Mouse (Mus musculus) bone marrow, adult 2 months (tissue): ENCODE results near the gene Cirbp. TPM values are rescaled to one million over a fixed set of nuclear protein-coding genes. Genes with fewer than 3 reads are reported as not detected.
"Not testable (repeated sequence)": the region's sequence is repeated elsewhere in the genome, so short reads cannot be mapped to it uniquely, and the experiment has no call there.

Experiments
- H3K27ac ChIP-seq: fragments of 200-500 bp; 2 replicates; pipeline ENCODE4 v1.5.1; 2012; ENCODE audit warnings: low read depth, mild to moderate bottlenecking, control low read depth, inconsistent platforms, low read length; ENCODE audit not compliant: control insufficient read depth, poor library complexity, insufficient read depth
- H3K4me1 ChIP-seq: fragments of 200-500 bp; 2 replicates; pipeline ENCODE4 v1.6.1; 2011; ENCODE audit warnings: low read length; ENCODE audit not compliant: control insufficient read depth, insufficient read depth
- H3K4me3 ChIP-seq: fragments of 200-500 bp; replicated peaks from 2 replicates; pipeline ENCODE3; 2011; ENCODE audit warnings: mild to moderate bottlenecking, low read depth, low read length, control low read depth; ENCODE audit not compliant: control insufficient read depth
- CTCF ChIP-seq: fragments of 200-500 bp; IDR thresholded peaks from 2 replicates; pipeline ENCODE4 v1.5.1; 2011; ENCODE audit warnings: low read length, control low read depth; ENCODE audit not compliant: control insufficient read depth, insufficient read depth
- POLR2A ChIP-seq: fragments of 200-500 bp; IDR thresholded peaks from 2 replicates; pipeline ENCODE4 v1.6.1; 2011; ENCODE audit warnings: low read depth, mild to moderate bottlenecking, control low read depth, low read length, borderline replicate concordance; ENCODE audit not compliant: control insufficient read depth
- WGBS: fragments of 180-500 bp; shearing (Covaris S2); methylation state at CpG from one replicate; pipeline ENCODE4 v1.1.7; 2018; 5-methylcytosine and 5-hydroxymethylcytosine counted together
- polyA plus RNA-seq: library from polyadenylated mRNA; stranded (reverse); fragments of >200 nt; gene quantifications from 2 replicates; pipeline ENCODE4 v1.2.4, GENCODE M21; 2011; ENCODE audit warnings: low replicate concordance; ENCODE audit not compliant: missing spikeins, insufficient read depth, insufficient read length

The Cirbp gene
- polyA plus RNA-seq, 1 experiment = 277 TPM

DNA sequence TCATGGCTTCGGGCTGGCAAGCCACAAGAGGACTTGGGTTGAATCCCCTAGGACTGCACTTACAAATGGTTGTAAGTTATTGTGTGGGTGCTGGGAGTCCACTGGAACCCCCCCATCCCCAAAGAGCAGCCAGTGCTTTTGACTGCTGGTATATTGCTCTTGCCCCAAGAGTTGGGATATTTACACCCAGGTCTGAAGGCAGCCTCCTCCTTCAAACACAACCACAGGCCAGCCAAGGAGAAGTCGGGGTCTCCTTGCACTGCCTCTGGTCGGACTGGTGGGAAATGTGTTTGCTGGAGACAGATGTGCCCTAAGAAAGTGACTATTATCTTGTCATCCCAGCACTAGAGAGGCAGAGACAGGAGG, 3.6 kb upstream of the Cirbp start:
- TF ChIP-seq CTCF (no peak), POLR2A (no peak)
- WGBS = 74% methylated on average over 3 of the region's 3 CpGs
- Histone ChIP-seq H3K4me3 (no peak overlapping the region), H3K27ac (peak overlapping the region; percentile 42), H3K4me1 (peaks cover 27% of the 10 kb centered on the region)

DNA sequence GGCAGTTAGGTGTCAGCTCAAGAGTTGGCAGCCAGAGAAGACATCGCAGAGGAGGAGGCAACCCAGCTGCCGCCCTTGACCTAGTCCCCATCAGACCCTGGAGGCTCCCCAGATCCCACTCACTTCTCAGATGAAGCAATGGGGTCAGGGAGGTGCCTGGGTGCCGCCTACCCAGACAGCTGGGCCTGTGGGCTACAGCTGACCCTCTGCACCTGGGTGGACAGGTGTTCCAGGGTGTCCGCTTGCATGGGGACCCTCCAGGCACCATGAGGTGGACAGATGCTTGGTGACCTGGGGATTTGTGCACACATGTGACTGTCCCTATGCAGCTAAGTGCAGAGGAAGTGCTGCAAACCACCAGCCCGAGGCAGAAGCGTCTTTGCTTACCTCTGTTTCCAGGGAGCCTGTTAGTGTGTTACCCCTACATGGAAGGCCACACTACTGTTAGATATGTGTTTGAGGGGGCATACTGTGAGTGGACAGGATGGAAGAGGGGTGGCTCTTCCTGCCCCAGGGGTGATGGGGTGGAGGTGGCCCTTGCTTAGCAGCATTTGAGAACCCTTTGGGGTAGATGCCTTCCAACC, 3.0 kb upstream of the Cirbp start:
- WGBS = 54% methylated on average over 6 of the region's 6 CpGs
- peak overlapping the region; percentile 42; the same call in 1 of the 2 replicates for H3K27ac ChIP-seq
- TF ChIP-seq POLR2A (no peak), CTCF (no peak)
- H3K4me1 ChIP-seq = peaks cover 27% of the 10 kb centered on the region
- H3K4me3 ChIP-seq = no peak overlapping the region

DNA sequence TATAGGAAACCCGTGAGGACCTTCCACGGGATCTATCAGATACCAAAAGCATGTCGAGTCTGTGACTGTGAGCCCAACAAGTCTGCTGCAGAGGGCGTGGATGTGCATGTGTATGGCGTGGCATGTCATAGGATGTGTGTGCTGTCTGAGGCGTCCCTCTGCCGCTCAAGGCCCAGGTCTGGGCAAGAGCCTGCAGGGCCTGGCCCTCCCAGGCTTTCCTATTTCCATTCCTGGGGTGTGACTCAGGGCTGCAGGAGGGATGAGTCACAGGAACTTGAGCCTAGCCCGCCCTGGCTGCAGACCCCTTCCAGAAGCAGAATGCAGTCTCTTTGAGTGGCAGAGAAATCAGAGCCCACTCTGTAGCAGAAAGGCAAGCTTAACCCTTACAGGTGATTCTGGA, 2.1 kb upstream of the Cirbp start:
- no peak for TF ChIP-seq POLR2A
- no peak for TF ChIP-seq CTCF
- Histone ChIP-seq H3K4me1 (peaks cover 27% of the 10 kb centered on the region), H3K4me3 (no peak overlapping the region), H3K27ac (no peak overlapping the region)
- WGBS = 85% methylated on average over 8 of the region's 8 CpGs

DNA sequence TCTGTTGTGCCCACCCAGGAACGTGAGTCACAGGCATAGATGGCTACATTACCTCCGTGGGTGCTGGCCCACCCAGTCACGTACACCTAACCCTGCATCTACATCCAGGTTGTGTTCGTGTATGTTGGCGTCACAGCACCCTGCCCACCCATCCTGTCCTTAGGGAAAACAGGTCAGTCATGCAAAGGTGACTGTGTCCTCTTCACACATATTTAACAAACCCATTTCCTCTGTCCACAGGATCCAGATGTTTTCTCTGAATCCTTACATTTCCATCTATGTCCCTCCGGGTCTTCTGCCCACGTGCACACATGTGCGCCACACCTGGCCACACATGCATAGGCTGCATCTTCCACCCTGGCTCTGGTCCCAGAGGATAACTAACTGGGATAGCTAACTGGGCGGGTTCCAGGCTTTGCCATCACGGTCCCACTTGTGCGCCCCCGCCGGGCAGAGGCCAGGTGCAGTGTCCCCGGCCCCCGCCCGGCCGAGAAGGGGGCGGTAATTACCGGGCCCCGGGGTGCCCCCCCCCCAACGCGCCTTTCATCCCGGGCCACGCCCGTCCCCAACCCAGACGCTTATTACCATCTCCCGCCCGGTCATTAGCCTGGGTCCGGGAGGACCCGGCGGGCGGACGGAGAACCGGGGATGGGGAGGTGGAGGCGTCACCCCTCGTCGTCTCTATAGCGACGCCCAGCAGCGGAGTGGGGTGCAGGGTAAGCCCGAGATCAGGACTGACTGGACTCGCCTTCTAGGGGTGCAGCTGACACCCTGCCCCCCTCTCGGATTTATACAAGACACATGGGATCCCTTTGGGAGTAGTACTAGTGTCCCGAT, 1.4 kb upstream of the Cirbp start:
- WGBS = 19% methylated on average over 44 of the region's 44 CpGs
- TF ChIP-seq POLR2A (no peak), CTCF (no peak)

DNA sequence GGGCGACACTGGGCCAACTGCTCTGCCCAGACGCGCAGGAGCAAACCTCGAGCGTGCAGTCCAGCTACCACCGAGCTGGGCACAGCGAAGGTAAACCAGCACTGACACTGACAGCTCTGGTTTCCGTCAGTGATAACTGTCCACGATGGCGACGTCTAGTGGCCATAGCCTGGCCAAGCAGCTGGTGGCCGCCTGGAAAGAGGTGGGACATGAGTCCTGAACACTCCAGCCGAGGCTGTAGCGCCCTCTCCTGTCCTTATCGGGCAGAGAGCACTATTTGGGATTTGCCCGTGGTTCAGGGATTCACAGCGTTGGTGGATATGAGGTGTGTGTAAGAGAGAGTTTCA, 814 bp upstream of the Cirbp start:
- peak overlapping the region; percentile 55 for H3K4me3 ChIP-seq
- TF ChIP-seq CTCF (peak; percentile 100), POLR2A (peak; percentile 85)
- H3K27ac ChIP-seq = peak overlapping the region; percentile 75
- H3K4me1 ChIP-seq = peaks cover 27% of the 10 kb centered on the region
- WGBS = under 1% methylated on average over 17 of the region's 17 CpGs

More for the DNA sequence above, 1.4 kb upstream of the Cirbp start:
- peak overlapping the region; percentile 75 for H3K27ac ChIP-seq
- peak overlapping the region; percentile 55 for H3K4me3 ChIP-seq
- peaks cover 27% of the 10 kb centered on the region for H3K4me1 ChIP-seq

DNA sequence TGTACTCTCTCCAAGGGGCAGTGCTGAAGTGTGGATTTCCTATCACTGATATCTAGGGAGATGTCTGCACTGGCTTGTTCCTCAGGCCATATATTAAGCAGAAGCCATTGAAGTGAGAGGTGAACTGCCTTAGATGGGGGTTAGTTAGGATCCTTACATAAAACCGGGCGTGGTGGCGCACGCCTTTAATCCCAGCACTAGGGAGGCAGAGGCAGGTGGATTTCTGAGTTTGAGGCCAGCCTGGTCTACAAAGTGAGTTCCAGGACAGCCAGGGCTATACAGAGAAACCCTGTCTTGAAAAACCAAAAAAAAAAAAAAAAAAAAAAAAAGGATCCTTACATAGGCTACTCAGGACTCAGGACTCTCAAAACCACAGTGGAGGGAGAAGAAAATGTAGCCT, 351 bp downstream of the Cirbp start:
- H3K4me1 ChIP-seq = peaks cover 21% of the 10 kb centered on the region
- not testable (repeated sequence) for H3K27ac ChIP-seq, H3K4me3 ChIP-seq
- WGBS = 89% methylated on average over 4 of the region's 4 CpGs

DNA sequence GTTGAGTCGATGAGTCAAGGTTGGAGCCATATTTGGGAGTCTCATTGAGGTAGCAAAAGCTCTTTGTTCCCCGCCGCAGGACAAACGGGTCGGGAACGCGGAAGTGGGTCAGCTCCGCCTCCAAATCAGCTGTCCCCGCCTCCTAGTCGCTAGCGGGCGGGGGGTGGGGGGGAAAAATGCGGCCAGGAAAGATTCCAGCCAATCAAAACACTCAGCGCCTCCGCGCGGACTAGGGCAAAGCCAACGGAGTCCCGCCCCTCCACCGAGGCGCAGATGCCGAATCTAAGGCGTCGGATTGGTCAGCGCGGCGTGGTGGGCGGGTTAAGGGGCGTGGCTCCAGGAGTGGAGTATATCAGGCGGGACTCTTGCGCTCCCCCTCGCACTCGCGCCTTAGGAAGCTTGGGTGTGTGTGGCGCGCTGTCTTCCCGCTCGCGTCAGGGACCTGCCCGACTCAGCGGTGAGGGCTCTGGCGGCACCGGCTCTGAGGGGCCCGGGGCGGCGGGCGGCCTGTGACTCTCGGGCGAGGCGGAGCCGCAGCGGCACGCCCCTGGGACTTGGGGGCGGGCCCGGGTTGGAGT, 1.8 kb downstream of the Cirbp start:
- WGBS = under 1% methylated on average over 55 of the region's 55 CpGs
- H3K27ac ChIP-seq = peak overlapping the region; percentile 97
- peaks cover 14% of the 10 kb centered on the region for H3K4me1 ChIP-seq
- TF ChIP-seq POLR2A (peak; percentile 99), CTCF (no peak)
- H3K4me3 ChIP-seq = peak overlapping the region; percentile 90

DNA sequence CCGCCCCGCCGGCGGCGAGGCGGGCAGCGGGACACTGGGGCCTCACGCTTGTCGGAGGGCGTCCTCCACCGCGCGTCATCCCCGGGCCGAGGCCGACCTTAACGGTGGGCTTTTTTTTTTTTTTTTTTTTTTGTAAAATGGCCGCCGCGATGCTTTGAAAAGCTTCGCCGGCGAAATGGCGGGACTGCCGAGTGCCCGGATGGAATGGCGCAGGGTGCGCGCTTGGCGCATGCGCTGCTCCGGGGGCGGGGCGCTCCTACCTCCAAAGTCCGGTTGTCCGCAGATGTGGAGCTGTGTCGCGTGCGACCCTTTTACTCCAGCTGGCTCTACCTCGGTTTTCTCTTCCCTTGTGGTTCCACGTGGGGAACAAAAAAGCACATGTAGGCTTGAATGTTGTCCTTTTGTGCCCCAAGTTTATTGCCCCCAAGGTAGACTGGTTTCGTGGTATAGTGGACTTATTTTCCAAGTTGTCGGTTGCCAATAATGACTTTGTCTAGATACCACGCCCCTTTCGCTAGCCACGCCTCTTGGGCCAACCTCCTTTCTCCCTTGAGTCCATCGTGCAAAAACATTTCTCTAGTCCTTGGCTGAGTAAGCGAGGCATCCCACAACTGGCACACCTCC, 2.4 kb downstream of the Cirbp start:
- peaks cover 11% of the 10 kb centered on the region; the same call in 1 of the 2 replicates for H3K4me1 ChIP-seq
- WGBS = under 1% methylated on average over 48 of the region's 48 CpGs
- peak overlapping the region; percentile 90 for H3K4me3 ChIP-seq
- TF ChIP-seq CTCF (no peak), POLR2A (peak; percentile 24; the same call in 1 of the 2 replicates)
- peak overlapping the region; percentile 97 for H3K27ac ChIP-seq
